Mouse (Mus musculus): ENCODE measurements at regions not wholly inside any gene's neighbourhood (a gene's known extent, or its start where the extent isn't known, plus 50 kb on each side); places are given as distances from the start of the nearest gene placed in this dataset.

DNA sequence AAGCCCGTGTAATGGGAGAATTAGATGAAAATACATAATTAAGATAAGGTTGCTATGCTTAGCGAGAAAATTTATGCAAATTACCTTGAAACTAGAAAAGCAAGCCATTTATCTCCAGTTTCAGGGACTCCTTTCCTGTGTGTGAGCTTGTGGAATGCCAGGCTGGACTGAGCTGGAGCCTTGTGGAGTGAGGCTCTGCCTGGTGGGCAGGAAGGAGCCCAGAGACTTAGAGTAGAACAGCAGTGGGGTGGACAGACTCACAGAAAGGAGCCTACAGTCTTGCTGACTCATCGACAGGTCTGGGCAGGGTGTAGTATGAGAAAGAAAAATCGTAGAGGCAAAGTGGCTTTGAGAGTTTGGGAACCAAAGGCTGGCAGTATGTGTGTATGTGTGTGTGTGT lies 180.6 kb downstream of the Thbs2 start:
- TF ChIP-seq CTCF (IDR thresholded peaks at IDR 0.05; ENCODE audit: low read depth) (no peak), EP300 (IDR thresholded peaks at IDR 0.05; ENCODE audit: low read depth) (no peak)

All from liver, postnatal 0 days (tissue).